Mouse (Mus musculus) kidney, adult 18-20 months (tissue): ENCODE data around the gene Fxyd3.

ENCODE experiments used
- DNase-seq: peaks from one replicate; pipeline ENCODE4 v3.0.0; 2021

The Fxyd3 gene

DNA sequence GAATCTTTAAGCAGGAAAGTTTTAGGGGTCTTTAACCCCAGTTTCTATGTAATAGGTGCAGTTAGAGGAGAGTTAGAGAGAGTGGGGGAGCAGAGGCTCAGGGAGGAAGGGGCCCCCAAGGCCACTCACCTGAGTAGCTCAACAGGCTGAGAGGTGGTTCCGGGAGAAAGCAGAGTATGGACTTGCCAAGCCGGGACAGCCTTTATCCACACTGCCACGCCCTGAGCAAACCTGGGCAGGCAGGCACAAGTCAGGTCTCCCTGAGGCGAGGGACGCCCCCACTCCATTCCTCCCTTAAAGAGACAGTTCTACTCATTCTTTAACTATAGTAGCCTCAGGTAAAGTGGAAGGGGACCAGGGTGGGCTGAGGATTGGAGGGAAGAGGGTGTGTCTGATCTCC is at the start of gene Fxyd3:
Fxyd3 (minus strand) TSS at position 213 of the 400 bp plus-strand sequence.
- DNase-seq, result no peak

DNA sequence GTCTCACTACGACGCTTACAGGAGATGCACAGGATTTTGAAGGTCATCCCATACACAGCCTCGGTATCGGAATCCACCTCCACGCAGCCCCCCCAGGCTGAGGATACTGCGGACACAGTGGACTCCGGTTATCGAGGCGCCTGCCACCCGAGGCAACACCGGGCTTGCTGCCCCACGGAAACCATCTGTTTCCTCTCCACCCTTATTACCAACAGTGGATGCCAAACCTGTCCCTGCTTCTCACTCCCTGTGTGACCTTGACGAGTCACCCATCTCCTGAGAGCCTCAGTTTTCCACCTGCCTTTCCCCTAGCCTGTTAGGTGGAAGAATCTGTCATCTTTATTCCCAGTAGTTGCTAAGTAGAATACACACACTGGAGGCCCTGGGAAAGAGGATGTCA is 48.6 kb upstream of the Fxyd3 start:
- DNase-seq, result no peak

DNA sequence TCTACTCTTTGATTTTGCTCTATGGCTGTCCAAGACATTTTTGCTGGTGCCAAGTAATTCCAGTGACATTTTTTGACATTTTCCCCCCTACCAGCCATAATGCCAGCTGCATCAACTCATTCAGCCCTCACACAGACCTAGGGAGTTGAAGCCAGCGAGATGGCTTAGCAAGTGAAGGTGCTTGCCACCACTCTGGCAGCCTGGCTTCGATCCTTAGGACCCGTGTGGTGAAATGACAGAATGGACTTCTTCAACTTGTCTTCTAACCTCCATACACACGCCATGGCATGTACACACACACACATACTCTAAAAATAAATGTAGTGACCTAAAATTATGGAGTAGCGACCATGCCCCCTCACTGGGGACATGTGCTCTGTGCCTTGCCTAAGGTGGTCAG is 47.9 kb upstream of the Fxyd3 start:
- no peak for DNase-seq

DNA sequence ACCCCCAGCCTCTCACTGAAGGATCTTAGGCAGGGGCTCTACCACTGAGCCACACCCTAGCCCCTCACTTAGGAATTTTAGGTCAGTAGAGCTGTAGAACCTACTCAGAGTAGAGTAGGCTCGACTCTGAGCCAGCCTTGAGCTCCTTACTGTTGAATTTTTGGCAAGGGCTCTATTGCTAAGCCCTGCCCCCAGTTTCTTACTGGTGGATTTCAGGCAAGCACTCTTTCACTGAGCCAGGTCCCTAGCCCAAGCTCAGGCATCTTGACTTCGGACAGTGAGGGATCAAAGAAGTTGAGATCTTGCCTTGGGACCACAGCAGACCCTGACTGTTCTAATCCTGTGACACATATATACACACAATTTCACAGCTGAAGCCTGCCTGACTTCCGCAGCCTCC is 47.2 kb upstream of the Fxyd3 start:
- no peak for DNase-seq

DNA sequence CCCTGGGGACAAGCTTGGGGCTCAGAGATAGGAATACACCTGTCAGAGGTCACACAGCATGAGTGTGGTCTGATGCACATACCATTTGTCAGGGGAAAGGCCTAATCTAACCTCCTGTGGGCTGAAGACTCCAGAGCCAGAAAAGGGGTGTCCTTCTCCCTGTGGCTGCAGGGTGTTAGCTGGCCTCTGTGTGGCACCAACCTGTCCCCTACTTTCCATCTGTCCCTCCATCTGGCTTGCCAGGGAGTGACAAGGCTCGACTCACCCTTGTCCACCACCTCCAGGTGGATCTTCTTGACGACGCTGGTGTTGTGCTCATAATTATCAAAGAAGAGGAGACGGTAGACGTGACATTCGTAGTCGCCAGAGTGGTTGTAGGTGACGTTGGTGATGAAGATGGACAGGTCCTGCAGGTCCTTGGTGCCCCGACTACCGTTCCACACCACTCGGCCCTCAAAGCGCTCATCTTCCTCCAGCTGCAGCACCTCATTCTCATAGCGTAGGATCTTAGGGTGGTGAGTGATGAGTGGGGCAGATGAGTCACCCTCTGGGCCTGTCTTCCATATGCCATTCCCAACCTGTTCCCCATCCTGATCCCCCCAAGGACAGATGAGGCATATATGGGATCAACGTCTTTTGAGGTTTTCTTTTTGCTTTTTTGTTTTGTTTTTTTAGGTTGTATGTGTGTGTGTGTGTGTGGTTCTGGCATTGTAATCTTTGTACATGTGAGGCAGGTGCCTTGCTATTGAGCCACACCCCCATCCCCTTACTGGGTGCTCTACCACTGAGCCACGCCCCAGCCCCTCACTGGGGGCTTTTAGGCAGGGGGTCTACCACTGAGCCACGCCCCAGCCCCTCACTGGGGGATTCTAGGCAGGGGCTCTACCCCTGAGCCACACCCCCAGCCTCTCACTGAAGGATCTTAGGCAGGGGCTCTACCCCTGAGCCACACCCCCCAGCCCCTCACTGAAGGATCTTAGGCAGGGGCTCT is 46.4 kb upstream of the Fxyd3 start:
- no peak for DNase-seq

DNA sequence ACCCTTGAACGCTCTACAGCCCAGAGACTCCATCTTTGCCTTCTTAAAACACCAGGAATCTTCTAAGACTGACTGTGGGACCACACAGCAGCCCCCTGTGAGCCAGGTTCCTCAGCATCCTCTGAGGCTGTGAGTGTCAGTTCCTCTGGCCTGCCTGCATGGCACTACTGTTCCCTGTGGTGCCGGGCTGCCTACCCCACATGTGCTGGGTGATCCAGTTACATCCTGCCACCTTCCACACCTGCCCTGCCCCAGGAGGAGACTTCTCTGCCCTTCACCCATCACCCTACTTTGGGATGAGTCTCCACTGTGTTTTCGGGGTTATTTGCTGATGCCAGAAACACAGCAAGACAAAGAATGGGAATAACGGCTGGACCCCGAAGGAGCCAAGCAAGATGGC is 43.1 kb upstream of the Fxyd3 start:
- DNase-seq, result no peak

DNA sequence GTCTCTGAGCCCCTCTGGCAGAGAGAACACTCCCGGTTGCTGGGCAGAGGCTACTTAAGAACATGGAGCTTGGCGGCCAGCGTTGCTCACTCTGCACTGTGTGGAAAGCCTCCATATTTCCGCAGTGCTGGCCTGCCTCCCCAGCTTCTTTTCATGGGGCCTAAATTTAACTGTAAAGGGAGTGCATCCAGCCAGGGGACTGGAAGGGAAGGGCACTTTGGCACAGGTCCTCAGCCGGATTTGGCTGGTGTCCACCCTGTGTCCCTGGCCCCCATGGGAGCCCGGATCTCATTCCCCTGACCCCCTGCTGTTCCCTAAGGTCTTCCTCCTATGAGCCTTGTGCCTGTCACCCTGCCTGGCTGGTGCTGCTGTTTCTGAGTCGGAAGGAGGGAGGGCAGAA is 42.0 kb upstream of the Fxyd3 start:
- no peak for DNase-seq

DNA sequence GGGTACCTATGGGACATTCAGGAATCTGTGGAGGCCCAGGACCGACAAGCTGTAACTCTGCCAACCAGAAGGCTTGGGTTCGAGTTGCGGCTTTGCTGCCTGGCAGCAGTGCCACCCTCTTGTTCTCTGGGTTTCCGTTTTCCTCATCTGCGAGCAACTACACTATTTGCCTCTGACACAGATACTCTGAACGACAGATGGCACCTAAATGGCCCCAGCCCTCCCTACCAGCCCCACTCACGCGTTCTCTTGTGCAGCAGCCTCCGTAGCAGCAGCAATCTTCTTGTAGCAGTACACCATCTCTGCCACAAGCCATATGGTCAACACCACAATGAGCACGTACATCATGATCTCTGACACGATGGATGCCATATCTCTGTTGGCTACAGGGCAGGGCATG is 41.0 kb upstream of the Fxyd3 start:
- no peak for DNase-seq

DNA sequence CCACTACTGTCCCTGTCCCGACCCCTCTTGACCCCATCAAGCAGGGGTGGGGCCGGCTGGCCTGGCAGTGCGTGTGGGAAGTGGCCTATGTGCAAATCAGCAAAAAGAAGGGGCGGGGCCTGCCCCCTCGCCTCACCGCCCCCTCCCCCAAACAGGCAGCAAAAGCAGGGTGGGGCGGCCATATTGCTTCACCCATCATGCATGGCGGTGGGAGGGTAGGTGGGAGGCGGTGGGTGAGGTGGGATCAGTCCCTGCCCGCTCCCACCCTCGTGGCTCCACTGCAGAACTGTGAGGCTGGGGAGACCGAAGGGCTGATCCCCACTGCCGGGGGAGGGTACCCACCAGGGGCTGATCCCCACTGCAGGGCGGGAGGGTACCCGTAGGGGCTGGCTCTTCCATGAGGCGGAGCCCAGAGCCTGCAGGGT is 40.2 kb upstream of the Fxyd3 start:
- DNase-seq, result no peak

DNA sequence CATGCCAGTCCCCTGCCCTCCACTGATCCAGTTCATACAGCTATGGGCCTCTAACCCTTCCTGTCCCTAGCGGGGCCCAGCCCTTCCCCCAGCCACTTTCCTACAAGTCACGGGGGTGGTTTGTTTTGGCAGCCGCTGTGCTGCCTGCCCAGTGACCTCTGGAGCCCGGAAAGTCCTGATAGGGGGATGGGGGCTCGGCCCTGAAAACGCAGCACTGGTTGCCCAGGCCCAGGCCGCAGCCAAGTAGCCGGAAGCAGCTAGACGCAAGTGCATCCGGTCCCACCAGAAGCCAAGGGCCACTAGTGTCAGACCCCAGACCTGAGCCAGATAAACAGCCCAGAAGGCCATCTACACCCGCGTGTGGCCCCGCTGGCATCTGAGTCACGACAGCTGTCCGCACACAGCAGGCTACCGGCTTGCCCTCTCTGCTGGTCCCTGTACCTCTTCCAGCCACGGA is 39.1 kb upstream of the Fxyd3 start:
- peak; percentile 91 for DNase-seq

DNA sequence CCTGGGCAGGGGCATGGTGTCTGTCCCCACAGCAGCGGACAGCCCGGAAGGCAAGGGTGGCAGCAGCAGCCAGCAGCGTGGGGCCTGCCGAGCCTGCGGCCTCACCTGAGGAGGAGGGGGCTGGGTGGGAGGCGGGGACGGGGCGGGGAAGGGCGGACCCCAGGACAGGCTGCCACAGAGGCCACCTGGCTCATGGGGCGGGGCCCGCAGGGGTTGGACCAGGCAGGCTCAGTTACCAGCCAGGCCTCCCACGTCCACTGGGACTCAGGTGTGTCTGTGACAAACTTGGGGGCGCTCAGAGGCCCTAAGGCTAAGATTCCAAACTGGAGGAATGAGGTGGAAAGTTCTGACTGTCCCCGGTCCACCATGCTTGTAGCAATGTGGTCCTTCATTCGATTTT is 38.7 kb upstream of the Fxyd3 start, which contains the start of gene Hpn:
Hpn (minus strand) TSS at position 109 of the 400 bp plus-strand sequence.
- peak; percentile 90 for DNase-seq

DNA sequence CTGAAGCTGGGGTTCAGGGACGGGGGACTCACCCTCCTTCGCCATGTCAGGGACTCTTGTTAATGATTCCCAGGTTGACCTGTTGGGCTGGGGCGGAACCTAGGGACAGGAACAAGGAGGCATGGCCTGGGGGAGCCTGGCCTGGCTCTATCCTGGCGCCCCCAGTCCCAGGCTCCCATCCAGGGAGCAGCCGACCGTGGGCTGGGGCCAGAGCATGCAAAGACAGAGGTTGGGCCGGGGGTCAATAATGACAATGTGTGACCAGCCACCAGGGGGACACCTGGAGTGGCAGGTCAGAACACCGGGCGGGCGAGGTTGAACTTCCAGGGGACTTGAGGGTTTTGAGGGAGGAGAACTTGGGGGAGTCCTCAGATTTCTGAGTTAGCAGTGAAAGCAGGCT is 38.1 kb upstream of the Fxyd3 start:
- DNase-seq, result peak; percentile 80

DNA sequence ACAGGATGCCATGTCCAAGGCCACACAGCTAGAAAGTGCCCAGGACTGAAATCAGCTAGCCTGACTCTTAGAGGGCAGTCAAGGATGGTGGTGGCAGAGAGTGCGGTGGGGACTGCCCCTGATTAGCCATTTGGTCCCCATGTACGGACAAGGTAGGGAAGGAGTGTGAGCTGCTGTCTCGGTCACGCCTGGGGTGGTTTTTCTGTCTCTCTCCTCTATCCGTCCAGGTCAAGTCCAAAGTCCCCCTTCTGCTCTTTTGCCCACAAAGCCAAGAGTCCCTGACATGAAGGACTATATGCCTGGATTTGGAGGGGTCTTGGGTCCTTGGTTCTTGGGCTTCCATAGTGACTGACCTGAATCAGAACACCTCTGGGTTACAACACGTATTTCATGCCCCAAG is 37.3 kb upstream of the Fxyd3 start:
- peak; percentile 70 for DNase-seq

DNA sequence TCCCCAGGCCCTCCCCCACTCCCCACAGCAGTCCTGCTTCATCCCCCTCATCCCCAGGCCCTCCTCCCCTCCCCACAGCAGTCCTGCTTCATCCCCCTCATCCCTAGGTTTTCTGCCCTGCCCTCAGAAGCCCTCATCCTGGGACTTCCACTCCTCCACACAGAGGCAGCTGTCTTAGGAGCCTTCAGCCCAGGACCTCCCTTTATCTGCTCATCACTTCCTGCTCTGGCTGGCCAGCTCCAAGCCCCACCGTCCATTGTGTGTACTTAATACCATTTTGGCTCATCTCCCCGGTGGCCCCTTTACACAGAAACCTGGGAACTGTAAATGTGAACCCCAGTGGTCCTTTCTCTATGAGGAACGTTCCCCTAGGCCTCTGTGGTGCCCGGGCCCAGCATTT is 35.5 kb upstream of the Fxyd3 start:
- DNase-seq, result no peak

DNA sequence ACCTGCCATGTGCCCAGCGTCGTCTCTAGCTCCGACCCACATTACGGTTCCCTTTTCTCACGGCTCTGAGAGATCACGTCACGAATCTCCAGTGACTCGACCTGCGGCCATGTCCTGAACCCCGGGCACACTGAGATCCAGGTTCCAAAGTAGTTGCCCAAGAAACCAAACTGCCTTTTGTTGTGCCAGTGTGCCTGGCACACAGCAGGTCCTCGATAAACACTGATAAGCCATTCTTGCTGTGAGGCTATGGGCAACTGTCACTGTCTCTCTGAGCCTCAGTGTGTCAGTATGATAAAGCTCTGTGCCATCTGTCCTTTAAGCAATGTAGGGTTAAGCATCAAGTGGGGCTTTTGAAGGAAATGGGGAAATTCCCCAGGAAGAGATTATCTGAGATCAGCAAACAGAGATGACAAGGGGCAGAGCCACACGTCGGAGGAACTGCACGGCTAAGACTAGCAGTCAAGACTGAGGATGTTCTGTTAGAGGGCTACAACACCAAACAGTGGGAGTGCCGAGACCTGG is 34.4 kb upstream of the Fxyd3 start:
- no peak for DNase-seq

DNA sequence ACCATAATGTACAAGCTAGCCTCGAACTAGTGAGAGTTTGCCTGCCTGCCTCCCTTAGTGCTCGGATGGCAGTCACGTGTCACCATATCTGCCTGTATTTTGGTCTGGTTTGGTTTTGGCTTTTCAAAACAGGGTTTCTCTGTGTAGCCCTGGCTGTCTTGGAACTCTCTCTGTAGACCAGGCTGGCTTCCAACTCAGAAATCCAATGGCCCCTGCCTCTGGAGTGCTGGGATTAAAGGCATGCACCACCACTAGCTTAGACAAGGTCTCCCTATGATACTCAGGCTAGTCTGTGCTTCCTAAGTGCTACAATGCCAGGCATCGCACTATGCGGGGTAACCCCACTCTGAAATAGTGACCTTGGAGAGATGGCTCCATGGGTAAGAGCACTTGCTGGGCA is 33.3 kb upstream of the Fxyd3 start:
- no peak for DNase-seq

DNA sequence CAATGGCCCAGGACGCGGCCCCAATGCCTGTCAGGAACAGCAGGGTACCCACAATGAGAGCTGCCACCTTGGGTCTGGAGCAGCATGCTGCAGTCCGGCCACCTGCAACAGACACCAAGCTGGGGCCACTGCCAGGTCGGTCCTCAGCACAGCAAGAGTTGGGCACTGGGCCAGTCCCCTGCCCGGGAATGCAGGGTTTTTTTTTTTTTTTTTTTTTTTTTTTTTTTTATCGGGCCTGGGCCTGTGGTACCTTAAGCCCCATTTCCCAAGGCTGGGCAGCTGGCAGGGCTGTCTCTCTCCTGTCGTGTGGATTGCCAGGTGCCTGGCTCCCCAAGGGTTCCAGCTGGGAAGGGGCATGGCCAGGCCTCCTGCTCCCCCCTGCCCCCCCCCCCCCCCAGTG is 32.6 kb upstream of the Fxyd3 start:
- peak; percentile 80 for DNase-seq

DNA sequence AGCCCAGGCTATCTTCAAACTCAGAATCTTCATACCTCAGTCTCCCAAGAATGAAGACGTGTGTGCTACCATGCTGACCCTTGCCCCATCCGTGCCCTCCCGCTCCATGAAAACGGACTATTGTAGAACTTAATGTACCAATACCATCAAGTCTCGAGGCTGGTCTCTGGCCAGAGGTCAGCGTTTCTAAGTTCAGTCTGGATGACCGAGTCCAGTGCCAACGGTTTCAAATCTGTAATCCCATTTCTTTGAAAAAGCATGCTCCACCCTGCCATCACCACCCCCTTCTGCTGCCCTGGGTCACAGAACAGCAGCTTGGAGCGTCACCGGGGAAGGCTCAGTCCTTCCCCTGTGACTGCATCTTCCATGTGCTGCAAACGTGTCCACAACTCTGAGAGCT is 31.3 kb upstream of the Fxyd3 start:
- DNase-seq, result peak; percentile 74

DNA sequence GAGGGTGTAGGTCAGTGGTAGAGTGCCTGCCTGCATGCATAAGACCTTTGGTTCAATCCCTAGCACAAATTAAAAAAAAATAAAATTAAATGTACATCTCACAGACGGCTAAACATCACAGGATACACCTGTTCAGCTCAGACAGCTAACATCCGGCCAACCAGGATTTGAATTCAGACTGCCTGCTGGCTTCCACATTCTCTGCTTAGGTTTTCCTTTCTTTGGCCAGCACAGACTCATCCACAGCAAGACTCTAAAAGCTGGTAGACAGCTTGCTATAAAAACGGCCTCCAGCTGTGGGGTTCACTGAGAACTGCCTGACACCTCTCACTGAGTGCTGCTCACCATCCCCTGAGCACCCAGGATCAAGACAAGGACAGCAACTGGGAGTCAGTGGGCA is 29.7 kb upstream of the Fxyd3 start:
- no peak for DNase-seq

DNA sequence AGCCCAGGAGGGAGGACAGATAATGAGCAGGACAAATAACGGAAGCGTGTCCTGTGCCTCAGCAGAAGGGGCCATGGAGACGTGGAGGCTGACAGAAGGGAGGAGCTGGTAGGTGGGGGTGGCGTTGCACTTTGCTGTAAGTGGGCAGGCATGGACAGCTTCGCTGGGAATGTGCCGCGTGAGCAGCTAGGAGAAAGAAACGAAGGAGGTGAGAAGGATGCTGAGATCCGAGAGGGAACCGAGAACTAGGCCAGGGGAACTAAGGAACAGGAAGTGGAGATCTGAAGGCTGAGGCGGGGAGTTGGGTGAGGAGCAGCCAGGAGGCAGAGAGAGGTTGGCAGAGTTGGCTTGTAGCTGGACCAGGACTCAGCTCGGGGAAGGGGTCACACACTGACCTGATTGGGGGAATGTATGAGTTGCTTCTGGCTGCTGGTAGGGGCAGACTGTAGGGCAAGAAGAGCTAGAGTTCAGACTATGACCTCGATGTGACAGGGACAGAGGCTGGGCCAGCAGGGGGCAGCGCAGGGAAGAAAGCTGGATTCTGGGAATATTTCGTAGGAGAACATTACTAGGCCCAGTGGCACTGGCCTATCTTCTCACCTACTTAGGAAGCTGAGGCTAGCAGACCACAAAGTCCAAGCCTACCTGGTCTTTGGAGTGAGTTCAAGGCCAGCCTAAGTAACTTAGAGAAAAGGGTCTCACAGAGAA is 28.7 kb upstream of the Fxyd3 start:
- peak; percentile 77 for DNase-seq

DNA sequence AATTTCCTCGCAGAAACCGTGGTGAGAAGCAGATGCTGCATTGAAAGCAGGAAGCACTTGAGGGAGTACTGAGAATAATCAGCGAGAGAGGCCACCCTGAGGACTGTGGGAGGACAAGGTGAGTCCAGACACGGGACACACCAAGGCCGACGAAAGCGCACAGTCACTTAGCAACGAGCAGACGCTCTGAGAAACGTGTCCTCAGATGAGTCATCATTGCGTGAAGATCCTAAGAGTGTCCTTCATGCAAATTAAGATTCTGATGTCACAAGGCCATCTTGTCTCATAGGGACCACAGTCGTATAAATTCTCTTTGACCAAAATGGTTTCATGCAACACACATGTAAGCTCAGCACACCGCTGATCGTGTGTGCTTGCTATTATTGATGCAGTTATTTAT is 24.3 kb upstream of the Fxyd3 start:
- DNase-seq, result no peak

DNA sequence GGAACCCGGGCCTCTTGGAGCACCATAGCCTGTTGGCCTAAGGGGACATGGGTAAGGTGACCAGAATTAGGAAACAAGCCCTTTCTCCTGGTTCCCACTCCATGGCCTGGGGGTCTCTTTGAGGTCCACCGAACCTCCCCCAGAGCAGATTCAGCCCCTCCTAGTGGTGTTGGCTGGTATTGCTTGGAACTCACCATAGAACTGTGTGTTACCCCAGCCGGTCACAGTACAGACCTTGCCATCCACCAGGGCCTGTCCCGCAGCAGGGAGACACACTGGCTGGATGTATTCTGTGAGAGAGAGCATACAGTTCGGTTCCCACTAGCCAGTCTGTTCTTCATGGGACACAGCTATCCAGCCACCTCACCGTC is 23.1 kb upstream of the Fxyd3 start:
- DNase-seq, result no peak

DNA sequence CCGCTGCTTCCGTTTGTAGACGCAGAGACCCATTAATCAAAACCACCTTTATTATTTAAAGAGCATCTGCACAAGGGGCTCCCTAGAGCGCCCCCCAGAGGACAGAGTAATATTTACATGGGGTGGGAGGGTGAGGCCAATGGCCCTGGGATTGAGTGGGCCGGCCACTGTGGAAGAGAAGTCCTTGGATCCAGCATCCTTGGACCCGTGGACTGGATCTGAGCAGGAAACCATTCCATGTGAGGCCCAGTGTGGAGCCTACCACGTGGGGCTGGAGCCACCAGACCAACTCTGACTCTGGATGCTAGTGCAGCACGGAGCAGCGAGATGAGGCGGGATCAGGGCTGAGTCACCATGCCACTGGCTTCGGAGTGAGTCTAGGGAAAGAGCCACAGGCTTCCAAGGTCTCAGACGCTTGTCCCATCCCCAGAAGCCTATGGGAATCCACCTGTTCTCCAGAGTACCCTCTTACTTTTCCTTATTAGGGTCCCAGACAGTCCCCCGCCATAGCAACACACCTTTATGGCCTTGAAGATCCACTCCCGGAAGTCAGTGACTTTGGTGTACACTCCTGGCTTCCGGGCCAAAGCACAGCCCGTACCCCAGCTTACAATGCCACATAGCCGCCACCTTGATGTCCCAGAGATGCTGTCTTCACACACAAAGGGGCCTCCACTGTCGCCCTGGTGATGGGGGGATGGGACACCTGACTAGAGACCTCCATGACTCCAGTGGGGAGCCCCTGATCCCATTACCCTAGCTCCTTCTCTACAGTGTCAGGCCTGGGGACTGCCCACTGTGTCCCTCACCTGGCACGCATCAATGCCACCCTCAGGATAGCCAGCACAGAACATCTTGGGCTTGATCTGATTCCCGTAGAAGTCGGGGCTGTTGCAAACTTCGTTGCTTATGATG is 22.4 kb upstream of the Fxyd3 start:
- peak; percentile 49 for DNase-seq
